Mouse (Mus musculus): ENCODE results near the gene Gm20388. TPM values are rescaled to one million over a fixed set of nuclear protein-coding genes. Genes with fewer than 3 reads are reported as not detected.

Gene Gm20388
- polyA plus RNA-seq, 1 experiment, result 0.36 TPM

DNA sequence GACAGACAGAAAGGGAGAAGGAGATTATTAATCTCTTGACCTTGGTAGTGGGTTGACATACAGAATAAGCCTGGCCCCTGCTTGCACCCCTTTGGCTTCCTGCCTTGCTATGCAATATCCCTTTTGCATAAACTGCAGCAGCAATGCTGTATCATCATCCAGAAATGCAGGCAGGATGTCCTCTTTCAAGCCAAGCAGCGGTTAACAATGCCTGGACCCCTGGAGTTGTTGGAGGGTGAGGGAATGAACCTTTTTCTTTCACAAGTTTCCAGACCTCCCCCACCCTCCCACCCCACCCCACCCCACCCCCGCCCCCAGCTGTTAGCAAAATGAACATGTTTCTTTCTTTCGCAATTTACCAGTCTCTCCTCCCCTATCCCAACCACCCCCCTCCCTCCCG is 3758.0 kb downstream of the Gm20388 start:
- H3K27me3 ChIP-seq (ENCODE audit: control insufficient read depth), result no peaks in the 10 kb centered on the region
- H3K36me3 ChIP-seq (ENCODE audit: control insufficient read depth), result no peaks in the 10 kb centered on the region
- no peak for TF ChIP-seq GATA1 (IDR thresholded peaks at IDR 0.05; ENCODE audit: low read length)
- no peak for TF ChIP-seq TAL1 (IDR thresholded peaks at IDR 0.05; ENCODE audit: low read length)
- H3K4me1 ChIP-seq (ENCODE audit: control insufficient read depth), result peaks cover 3% of the 10 kb centered on the region
- H3K9me3 ChIP-seq (ENCODE audit: control insufficient read depth, low read length), result no peaks in the 10 kb centered on the region
- H3K4me3 ChIP-seq (replicated peaks), result no peak overlapping the region

DNA sequence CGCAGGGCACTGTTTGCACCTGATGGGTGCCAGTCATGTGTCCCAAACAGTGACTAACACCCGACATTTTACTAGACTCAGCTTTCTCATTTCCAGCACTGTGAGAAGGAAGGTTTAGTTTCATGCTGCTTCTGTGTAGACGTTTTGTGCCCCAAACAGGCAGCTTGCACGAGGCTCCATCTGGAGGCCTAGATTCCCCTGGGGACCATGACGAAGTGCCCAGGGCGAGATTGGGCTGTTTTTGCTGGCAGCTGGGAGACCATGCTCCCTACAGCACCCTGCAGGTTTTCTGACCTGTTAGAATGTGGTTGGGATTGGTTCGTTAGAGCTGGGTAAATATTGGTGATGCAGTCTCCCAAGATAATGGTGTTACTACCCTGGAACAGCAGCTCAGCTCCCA is 3760.1 kb downstream of the Gm20388 start:
- TF ChIP-seq GATA1 (IDR thresholded peaks at IDR 0.05; ENCODE audit: low read length) (no peak), TAL1 (IDR thresholded peaks at IDR 0.05; ENCODE audit: low read length) (no peak)
- Histone ChIP-seq H3K36me3 (ENCODE audit: control insufficient read depth) (no peaks in the 10 kb centered on the region), H3K4me3 (replicated peaks) (no peak overlapping the region), H3K9me3 (ENCODE audit: control insufficient read depth, low read length) (no peaks in the 10 kb centered on the region), H3K4me1 (ENCODE audit: control insufficient read depth) (peaks cover 3% of the 10 kb centered on the region), H3K27me3 (ENCODE audit: control insufficient read depth) (no peaks in the 10 kb centered on the region)

- Histone ChIP-seq H3K4me1 (ENCODE audit: control insufficient read depth) (peaks cover 3% of the 10 kb centered on the region), H3K9me3 (ENCODE audit: control insufficient read depth, low read length) (no peaks in the 10 kb centered on the region), H3K27me3 (ENCODE audit: control insufficient read depth) (no peaks in the 10 kb centered on the region), H3K36me3 (ENCODE audit: control insufficient read depth) (no peaks in the 10 kb centered on the region), H3K4me3 (replicated peaks) (no peak overlapping the region)
- no peak for TF ChIP-seq TAL1 (IDR thresholded peaks at IDR 0.05; ENCODE audit: low read length)
- no peak for TF ChIP-seq GATA1 (IDR thresholded peaks at IDR 0.05; ENCODE audit: low read length)
These were observed 3760.8 kb downstream of the Gm20388 start for GRCm38 (mm10) chr8:123671454-123671853.

DNA sequence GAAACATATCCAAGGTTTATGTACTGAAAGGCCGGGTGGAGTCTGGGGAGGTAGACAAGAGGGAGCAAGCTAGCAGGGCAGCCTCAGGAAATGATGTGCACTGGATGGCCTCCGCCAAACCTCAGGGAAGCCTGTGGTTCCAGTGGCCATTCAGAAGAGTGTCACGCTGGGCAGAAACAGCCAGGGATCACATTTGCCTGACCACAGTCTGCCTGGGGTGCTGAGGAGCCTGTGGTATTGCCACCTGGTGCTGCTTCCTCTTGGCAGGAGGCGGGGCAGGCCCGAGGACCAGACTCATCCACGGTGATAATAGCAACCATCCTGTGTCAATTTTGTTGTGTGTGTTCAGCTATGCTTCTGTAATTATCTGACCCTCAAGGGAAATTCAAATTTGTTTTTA is 3762.0 kb downstream of the Gm20388 start:
- no peaks in the 10 kb centered on the region for H3K9me3 ChIP-seq (ENCODE audit: control insufficient read depth, low read length)
- H3K4me1 ChIP-seq (ENCODE audit: control insufficient read depth), result no peaks in the 10 kb centered on the region
- no peaks in the 10 kb centered on the region for H3K27me3 ChIP-seq (ENCODE audit: control insufficient read depth)
- no peaks in the 10 kb centered on the region for H3K36me3 ChIP-seq (ENCODE audit: control insufficient read depth)
- TF ChIP-seq TAL1 (IDR thresholded peaks at IDR 0.05; ENCODE audit: low read length), result no peak
- no peak for TF ChIP-seq GATA1 (IDR thresholded peaks at IDR 0.05; ENCODE audit: low read length)
- no peak overlapping the region for H3K4me3 ChIP-seq (replicated peaks)

DNA sequence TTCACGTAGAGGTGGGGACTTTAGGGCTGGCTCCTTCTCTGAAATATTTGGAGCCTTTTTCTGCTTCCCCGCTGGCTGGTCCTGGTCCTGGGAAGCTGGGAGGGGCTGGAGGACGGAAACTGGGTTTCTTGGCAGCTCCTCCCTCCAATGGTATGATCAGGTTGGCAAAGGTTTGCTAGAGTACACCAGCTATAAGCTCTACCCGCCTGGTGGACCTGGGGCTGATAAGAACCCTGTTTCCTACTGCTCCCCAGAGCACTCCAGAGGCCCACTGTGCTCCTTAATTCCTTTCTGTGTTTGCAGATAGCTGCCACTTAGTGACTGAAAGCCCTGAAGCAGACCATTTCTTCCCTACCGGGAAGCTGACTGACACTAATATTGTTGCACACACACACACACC is 3765.0 kb downstream of the Gm20388 start:
- H3K27me3 ChIP-seq (ENCODE audit: control insufficient read depth), result no peaks in the 10 kb centered on the region
- no peaks in the 10 kb centered on the region for H3K4me1 ChIP-seq (ENCODE audit: control insufficient read depth)
- TF ChIP-seq TAL1 (IDR thresholded peaks at IDR 0.05; ENCODE audit: low read length) (no peak), GATA1 (IDR thresholded peaks at IDR 0.05; ENCODE audit: low read length) (no peak)
- H3K4me3 ChIP-seq (replicated peaks), result no peak overlapping the region
- H3K9me3 ChIP-seq (ENCODE audit: control insufficient read depth, low read length), result no peaks in the 10 kb centered on the region
- H3K36me3 ChIP-seq (ENCODE audit: control insufficient read depth), result no peaks in the 10 kb centered on the region

DNA sequence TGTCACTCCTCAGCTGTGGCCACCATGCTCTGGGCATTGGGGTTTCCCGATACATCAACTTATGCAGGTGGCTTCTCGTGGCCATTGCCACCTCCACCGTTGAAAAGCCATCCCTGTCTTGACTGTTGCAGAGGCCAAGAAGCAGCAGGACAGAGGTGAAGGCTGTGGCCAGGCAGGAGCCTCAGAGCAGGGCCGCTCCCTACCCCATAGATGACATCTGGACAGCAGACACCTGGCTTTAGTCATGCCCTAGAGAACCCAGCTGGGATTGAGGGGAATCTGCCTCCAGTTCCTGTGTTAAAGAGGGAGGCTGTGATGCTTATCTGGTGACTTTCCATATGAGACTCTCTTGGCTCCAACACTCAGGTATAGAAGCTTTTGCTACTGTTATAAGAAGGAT is 3767.7 kb downstream of the Gm20388 start:
- no peaks in the 10 kb centered on the region for H3K36me3 ChIP-seq (ENCODE audit: control insufficient read depth)
- no peak for TF ChIP-seq TAL1 (IDR thresholded peaks at IDR 0.05; ENCODE audit: low read length)
- TF ChIP-seq GATA1 (IDR thresholded peaks at IDR 0.05; ENCODE audit: low read length), result no peak
- no peak overlapping the region for H3K4me3 ChIP-seq (replicated peaks)
- peaks cover 5% of the 10 kb centered on the region for H3K4me1 ChIP-seq (ENCODE audit: control insufficient read depth)
- H3K27me3 ChIP-seq (ENCODE audit: control insufficient read depth), result peaks cover 3% of the 10 kb centered on the region
- 0 out of 2 replicates have a peak, but pooled peaks cover 2% of the 10 kb centered on the region for H3K9me3 ChIP-seq (ENCODE audit: control insufficient read depth, low read length)

GRCm38 (mm10) chr8:123682073-123682761 is 3771.6 kb downstream of the Gm20388 start:
- Histone ChIP-seq H3K4me3 (replicated peaks) (no peak overlapping the region), H3K4me1 (ENCODE audit: control insufficient read depth) (peaks cover 5% of the 10 kb centered on the region), H3K27me3 (ENCODE audit: control insufficient read depth) (peaks cover 3% of the 10 kb centered on the region), H3K36me3 (ENCODE audit: control insufficient read depth) (no peaks in the 10 kb centered on the region), H3K9me3 (ENCODE audit: control insufficient read depth, low read length) (peaks cover 4% of the 10 kb centered on the region; the same call in 1 of the 2 replicates)
- no peak for TF ChIP-seq TAL1 (IDR thresholded peaks at IDR 0.05; ENCODE audit: low read length)
- TF ChIP-seq GATA1 (IDR thresholded peaks at IDR 0.05; ENCODE audit: low read length), result no peak

GRCm38 (mm10) chr8:123683321-123683720 is 3772.7 kb downstream of the Gm20388 start:
- no peak for TF ChIP-seq TAL1 (IDR thresholded peaks at IDR 0.05; ENCODE audit: low read length)
- Histone ChIP-seq H3K4me1 (ENCODE audit: control insufficient read depth) (peaks cover 5% of the 10 kb centered on the region), H3K27me3 (ENCODE audit: control insufficient read depth) (peaks cover 3% of the 10 kb centered on the region), H3K4me3 (replicated peaks) (no peak overlapping the region), H3K9me3 (ENCODE audit: control insufficient read depth, low read length) (peaks cover 4% of the 10 kb centered on the region; the same call in 1 of the 2 replicates), H3K36me3 (ENCODE audit: control insufficient read depth) (no peaks in the 10 kb centered on the region)

DNA sequence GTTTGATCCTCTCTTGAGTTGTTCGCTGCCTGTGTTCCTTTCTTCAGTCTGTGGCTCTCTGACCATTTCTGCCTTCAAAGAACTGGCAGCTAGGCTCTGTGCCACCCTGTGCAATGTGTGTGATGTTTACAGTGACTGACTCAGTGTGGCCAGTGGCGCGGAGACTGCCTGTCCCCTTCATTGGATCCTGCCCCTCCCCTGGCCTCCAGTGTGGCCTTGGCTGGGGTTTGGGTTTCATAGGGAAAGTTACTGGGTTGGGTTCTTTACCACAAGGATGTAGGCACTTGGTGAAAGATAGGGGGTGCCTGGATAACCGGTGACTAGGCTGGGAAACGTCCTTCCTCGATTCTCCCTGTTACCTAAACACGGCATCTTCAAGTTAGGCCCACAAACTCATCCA is 3774.2 kb downstream of the Gm20388 start:
- Histone ChIP-seq H3K27me3 (ENCODE audit: control insufficient read depth) (peaks cover 3% of the 10 kb centered on the region), H3K4me3 (replicated peaks) (no peak overlapping the region), H3K9me3 (ENCODE audit: control insufficient read depth, low read length) (peaks cover 4% of the 10 kb centered on the region; the same call in 1 of the 2 replicates), H3K36me3 (ENCODE audit: control insufficient read depth) (no peaks in the 10 kb centered on the region), H3K4me1 (ENCODE audit: control insufficient read depth) (peaks cover 5% of the 10 kb centered on the region)
- TF ChIP-seq TAL1 (IDR thresholded peaks at IDR 0.05; ENCODE audit: low read length), result no peak
- TF ChIP-seq GATA1 (IDR thresholded peaks at IDR 0.05; ENCODE audit: low read length), result no peak

DNA sequence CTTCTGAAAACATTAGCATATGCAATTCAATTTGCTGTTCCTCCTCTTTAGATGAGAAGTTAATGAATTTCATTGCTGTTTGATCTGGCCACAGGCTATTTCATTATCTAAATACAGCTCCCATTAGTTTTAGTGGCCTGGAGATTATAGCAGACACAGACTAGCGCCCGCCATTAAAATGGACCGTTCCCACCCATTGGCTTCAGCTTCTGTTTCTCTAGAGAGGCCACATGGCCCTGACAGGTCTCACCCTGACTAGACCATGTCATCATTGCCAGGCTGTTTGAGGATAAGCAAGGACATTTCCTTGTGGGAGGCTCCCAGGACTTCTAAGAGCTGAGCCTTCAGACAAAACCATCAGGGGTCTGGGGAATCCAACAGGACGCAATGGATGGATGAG is 3774.8 kb downstream of the Gm20388 start:
- no peak for TF ChIP-seq GATA1 (IDR thresholded peaks at IDR 0.05; ENCODE audit: low read length)
- TF ChIP-seq TAL1 (IDR thresholded peaks at IDR 0.05; ENCODE audit: low read length), result no peak
- Histone ChIP-seq H3K4me1 (ENCODE audit: control insufficient read depth) (peaks cover 5% of the 10 kb centered on the region), H3K4me3 (replicated peaks) (no peak overlapping the region), H3K27me3 (ENCODE audit: control insufficient read depth) (peaks cover 3% of the 10 kb centered on the region), H3K36me3 (ENCODE audit: control insufficient read depth) (no peaks in the 10 kb centered on the region), H3K9me3 (ENCODE audit: control insufficient read depth, low read length) (peaks cover 4% of the 10 kb centered on the region; the same call in 1 of the 2 replicates)

All from erythroblast, embryonic 14.5 days (primary cell).